ENCODE assay signal across 10 mouse cellular contexts in genomic region chr14:25736140-25736539, GRCm38 (mm10). TPM values are rescaled to one million over a fixed set of nuclear protein-coding genes. Genes with fewer than 3 reads are reported as not detected.
A peak's percentile ranks its signal among the peaks of the same experiment; 100 is the strongest.
DNase-seq lines count a peak whose midpoint lies in the region; ATAC-seq lines count a peak whose summit lies in the region.
"Had no signal": no experiment of that assay in that cellular context is flagged by ENCODE, and none has a peak within 500 bp of the region (broad histone marks: within the 10 kb centered on the region; RNA-seq: fewer than 3 reads in every experiment).

No protein-coding gene starts in this region.

- peaks cover 68% of the 10 kb centered on the region for H3K4me1 ChIP-seq in embryonic facial prominence, embryonic 12.5 days
- peaks cover 70% of the 10 kb centered on the region for H3K4me1 ChIP-seq in embryonic facial prominence, embryonic 10.5 days
- H3K4me1 ChIP-seq in hindbrain, embryonic 15.5 days (replicated peaks): peaks cover 41% of the 10 kb centered on the region
- peaks cover 50% of the 10 kb centered on the region for H3K4me1 ChIP-seq in hindbrain, embryonic 10.5 days (replicated peaks)
- H3K4me1 ChIP-seq in neural tube, embryonic 13.5 days (replicated peaks): peaks cover 64% of the 10 kb centered on the region

- WGBS in embryonic facial prominence, embryonic 12.5 days: 86% methylated on average over 3 of the region's 3 CpGs
- 83% methylated on average over 3 of the region's 3 CpGs for WGBS in embryonic facial prominence, embryonic 10.5 days
- 82% methylated on average over 3 of the region's 3 CpGs for WGBS in hindbrain, embryonic 15.5 days
- WGBS in hindbrain, embryonic 10.5 days: 77% methylated on average over 3 of the region's 3 CpGs
- 83% methylated on average over 3 of the region's 3 CpGs for WGBS in neural tube, embryonic 13.5 days

- ATAC-seq in embryonic facial prominence, embryonic 12.5 days (ENCODE audit: insufficient number of reproducible peaks, insufficient read depth, low FRiP score, low TSS enrichment): no peak
- no peak for ATAC-seq in hindbrain, embryonic 15.5 days (ENCODE audit: low FRiP score, low read depth)
- ATAC-seq in neural tube, embryonic 13.5 days (ENCODE audit: low read depth): no peak

- H3K27ac ChIP-seq in embryonic facial prominence, embryonic 12.5 days: peak overlapping the region; percentile 82
- H3K27ac ChIP-seq in embryonic facial prominence, embryonic 10.5 days (replicated peaks): no peak overlapping the region; the same call in 1 of the 2 replicates
- H3K27ac ChIP-seq in hindbrain, embryonic 15.5 days (replicated peaks): 0 out of 2 replicates have a peak overlapping the region, but pooled peaks have one; percentile 40
- H3K27ac ChIP-seq in hindbrain, embryonic 10.5 days: no peak overlapping the region; the same call in 1 of the 2 replicates
- H3K27ac ChIP-seq in neural tube, embryonic 13.5 days (replicated peaks): peak overlapping the region; percentile 84

- H3K4me3 ChIP-seq in embryonic facial prominence, embryonic 12.5 days: no peak overlapping the region
- no peak overlapping the region for H3K4me3 ChIP-seq in embryonic facial prominence, embryonic 10.5 days
- H3K4me3 ChIP-seq in hindbrain, embryonic 15.5 days: no peak overlapping the region
- no peak overlapping the region for H3K4me3 ChIP-seq in hindbrain, embryonic 10.5 days
- H3K4me3 ChIP-seq in neural tube, embryonic 13.5 days: no peak overlapping the region
- H3K4me3 ChIP-seq: megakaryocyte, embryonic 14.5 days had no signal

- H3K27me3 ChIP-seq in embryonic facial prominence, embryonic 12.5 days: no peaks in the 10 kb centered on the region
- peaks cover 4% of the 10 kb centered on the region; the same call in 1 of the 2 replicates for H3K27me3 ChIP-seq in embryonic facial prominence, embryonic 10.5 days (replicated peaks; ENCODE audit: low read depth, poor library complexity, severe bottlenecking)
- H3K27me3 ChIP-seq in hindbrain, embryonic 15.5 days: no peaks in the 10 kb centered on the region
- H3K27me3 ChIP-seq in hindbrain, embryonic 10.5 days (ENCODE audit: insufficient read depth, poor library complexity, severe bottlenecking): no peaks in the 10 kb centered on the region
- H3K27me3 ChIP-seq in neural tube, embryonic 13.5 days: no peaks in the 10 kb centered on the region

- peaks cover 17% of the 10 kb centered on the region for H3K36me3 ChIP-seq in embryonic facial prominence, embryonic 12.5 days
- H3K36me3 ChIP-seq in embryonic facial prominence, embryonic 10.5 days (replicated peaks): peaks cover 23% of the 10 kb centered on the region
- no peaks in the 10 kb centered on the region for H3K36me3 ChIP-seq in hindbrain, embryonic 15.5 days
- H3K36me3 ChIP-seq in hindbrain, embryonic 10.5 days: no peaks in the 10 kb centered on the region
- H3K36me3 ChIP-seq in neural tube, embryonic 13.5 days: no peaks in the 10 kb centered on the region

- no peak overlapping the region for H3K4me2 ChIP-seq in embryonic facial prominence, embryonic 12.5 days (replicated peaks)
- no peak overlapping the region for H3K4me2 ChIP-seq in hindbrain, embryonic 15.5 days
- H3K4me2 ChIP-seq in neural tube, embryonic 13.5 days: no peak overlapping the region

- H3K9me3 ChIP-seq in embryonic facial prominence, embryonic 12.5 days: no peaks in the 10 kb centered on the region
- H3K9me3 ChIP-seq in embryonic facial prominence, embryonic 10.5 days: no peaks in the 10 kb centered on the region
- H3K9me3 ChIP-seq in hindbrain, embryonic 15.5 days: no peaks in the 10 kb centered on the region
- no peaks in the 10 kb centered on the region for H3K9me3 ChIP-seq in hindbrain, embryonic 10.5 days
- H3K9me3 ChIP-seq in neural tube, embryonic 13.5 days: no peaks in the 10 kb centered on the region
- H3K9me3 ChIP-seq: megakaryocyte, embryonic 14.5 days had no signal

- intact Hi-C loops in left cerebral cortex, postnatal 36 days (cut with DNase I): no loop called here

- H3K9ac ChIP-seq in embryonic facial prominence, embryonic 12.5 days: no peak overlapping the region
- no peak overlapping the region for H3K9ac ChIP-seq in hindbrain, embryonic 15.5 days
- no peak overlapping the region for H3K9ac ChIP-seq in neural tube, embryonic 13.5 days

- DNase-seq in embryonic facial prominence, embryonic 10.5 days (ENCODE audit: low spot score): no peak
- no peak for DNase-seq in hindbrain, embryonic 10.5 days (ENCODE audit: low spot score)
- no peak for DNase-seq in neural tube, embryonic 10.5 days (ENCODE audit: extremely low spot score, low spot score)
- no peak for DNase-seq in frontal cortex, postnatal 10 days (ENCODE audit: low spot score in 2 of 2)
- no peak for DNase-seq in left cerebral cortex, postnatal 36 days (ENCODE audit: low spot score in 2 of 2)
- DNase-seq: adrenal gland, adult 8-10 months had no signal

RNA-seq across cellular contexts. Expression of gene Zcchc24, which starts 32.7 kb away (rescaled TPM):
- polyA plus RNA-seq in embryonic facial prominence, embryonic 12.5 days (2016; fragmentation: Nextera tagmentation; extraction: Ambion mirVana): 47.3 and 47.4 TPM in 2 replicates
- 12.9 and 15.2 TPM in 2 replicates for polyA plus RNA-seq in embryonic facial prominence, embryonic 10.5 days (2016; fragmentation: Nextera tagmentation; extraction: Ambion mirVana)
- polyA plus RNA-seq in hindbrain, embryonic 15.5 days (2015; fragmentation: Nextera tagmentation; extraction: Ambion mirVana): 15.7 and 16.1 TPM in 2 replicates
- 8.5 and 10.5 TPM in 2 replicates for polyA plus RNA-seq in hindbrain, embryonic 10.5 days (2016; fragmentation: Nextera tagmentation; extraction: Ambion mirVana)
- 14.2 and 16.7 TPM in 2 replicates for polyA plus RNA-seq in neural tube, embryonic 13.5 days (2015; fragmentation: Nextera tagmentation; extraction: Ambion mirVana)
- 10 to 100 TPM; 49.1 to 49.7 TPM for total RNA-seq in left cerebral cortex, postnatal 36 days (2021)

RNA-seq across cellular contexts. Expression of gene Ppif, which starts 42.2 kb away (rescaled TPM):
- polyA plus RNA-seq in embryonic facial prominence, embryonic 12.5 days (2016; fragmentation: Nextera tagmentation; extraction: Ambion mirVana): 27.6 and 30.3 TPM in 2 replicates
- polyA plus RNA-seq in embryonic facial prominence, embryonic 10.5 days (2016; fragmentation: Nextera tagmentation; extraction: Ambion mirVana): 76.6 and 77.0 TPM in 2 replicates
- polyA plus RNA-seq in hindbrain, embryonic 15.5 days (2015; fragmentation: Nextera tagmentation; extraction: Ambion mirVana): 33.2 and 40.7 TPM in 2 replicates
- polyA plus RNA-seq in hindbrain, embryonic 10.5 days (2016; fragmentation: Nextera tagmentation; extraction: Ambion mirVana): 47.3 and 55.7 TPM in 2 replicates
- polyA plus RNA-seq in neural tube, embryonic 13.5 days (2015; fragmentation: Nextera tagmentation; extraction: Ambion mirVana): 27.6 and 31.0 TPM in 2 replicates
- total RNA-seq in left cerebral cortex, postnatal 36 days (2021): 10 to 100 TPM; 21.2 to 25.0 TPM

Comparison
In these comparisons a context has a peak if more than half of its experiments do, and no peak if none do; other contexts are left out.
1. H3K27ac ChIP-seq: peak in embryonic facial prominence, embryonic 12.5 days (single experiment), hindbrain, embryonic 15.5 days (single experiment) and neural tube, embryonic 13.5 days (single experiment); none in embryonic facial prominence, embryonic 10.5 days (single experiment) and hindbrain, embryonic 10.5 days (single experiment).